ENCODE assay signal across 8 mouse cellular contexts in the genomic region with DNA sequence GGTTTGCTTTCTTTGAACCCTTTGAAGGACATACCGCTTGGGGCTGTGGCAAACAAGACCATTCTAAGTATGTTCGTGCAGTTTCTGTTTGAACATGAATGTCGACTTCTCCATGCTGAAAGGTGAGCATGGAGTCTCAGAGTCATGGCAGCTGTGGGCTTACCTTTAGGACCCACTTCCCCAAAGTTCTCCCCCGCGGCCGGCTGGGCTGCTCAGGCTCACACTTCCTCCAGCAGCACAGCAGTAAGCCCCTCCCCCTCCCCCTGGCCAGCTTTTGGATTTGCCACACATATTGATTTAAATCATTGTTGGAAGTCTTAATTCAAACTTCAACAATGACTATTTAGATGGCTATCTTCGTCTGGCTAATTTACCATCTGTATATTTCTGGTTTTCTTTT. TPM values are rescaled to one million over a fixed set of nuclear protein-coding genes. Genes with fewer than 3 reads are reported as not detected.
A peak's percentile ranks its signal among the peaks of the same experiment; 100 is the strongest.
DNase-seq lines count a peak whose midpoint lies in the region; ATAC-seq lines count a peak whose summit lies in the region.

No protein-coding gene starts in this region.

- H3K4me1 ChIP-seq in heart, embryonic 15.5 days (replicated peaks) = peaks cover 7% of the 10 kb centered on the region
- H3K4me1 ChIP-seq in hindbrain, embryonic 16.5 days (ENCODE audit: control insufficient read depth, insufficient read depth, low read depth, low read length) = peaks cover 6% of the 10 kb centered on the region
- H3K4me1 ChIP-seq in midbrain, embryonic 12.5 days = peaks cover 10% of the 10 kb centered on the region

- 0 out of 2 replicates have a peak, but pooled peaks cover 8% of the 10 kb centered on the region for H3K27me3 ChIP-seq in heart, embryonic 15.5 days
- H3K27me3 ChIP-seq in hindbrain, embryonic 16.5 days (replicated peaks; ENCODE audit: control insufficient read depth, insufficient read depth, low read length) = no peaks in the 10 kb centered on the region
- peaks cover 5% of the 10 kb centered on the region; the same call in 1 of the 2 replicates for H3K27me3 ChIP-seq in midbrain, embryonic 12.5 days

- no peak for DNase-seq in heart, postnatal 36 days
- peak; percentile 9 for DNase-seq in embryo, embryonic 9.5 days (ENCODE audit: extremely low spot score)
- DNase-seq in cerebellum, postnatal 36 days = no peak
- DNase-seq in urinary bladder, postnatal 4 days (ENCODE audit: low spot score in 2 of 2) = no peak
- no peak for DNase-seq in urinary bladder, adult 18-20 months (ENCODE audit: low spot score in 2 of 2)

- no peak overlapping the region for H3K27ac ChIP-seq in heart, embryonic 15.5 days
- H3K27ac ChIP-seq in hindbrain, embryonic 16.5 days (ENCODE audit: low read depth, low read length) = no peak overlapping the region
- no peak overlapping the region for H3K27ac ChIP-seq in midbrain, embryonic 12.5 days (replicated peaks)

- no peaks in the 10 kb centered on the region for H3K36me3 ChIP-seq in heart, embryonic 15.5 days
- no peaks in the 10 kb centered on the region for H3K36me3 ChIP-seq in hindbrain, embryonic 16.5 days (ENCODE audit: control insufficient read depth, insufficient read depth, low read length)
- no peaks in the 10 kb centered on the region for H3K36me3 ChIP-seq in midbrain, embryonic 12.5 days

- peak overlapping the region; percentile 64 for H3K4me2 ChIP-seq in heart, embryonic 15.5 days
- peak overlapping the region; percentile 43 for H3K4me2 ChIP-seq in hindbrain, embryonic 16.5 days (ENCODE audit: low read length)
- peak overlapping the region; percentile 37 for H3K4me2 ChIP-seq in midbrain, embryonic 12.5 days (replicated peaks)

- 15% methylated on average over 7 of the region's 7 CpGs for WGBS in heart, embryonic 15.5 days
- WGBS in hindbrain, embryonic 16.5 days = 13% methylated on average over 7 of the region's 7 CpGs
- 11% methylated on average over 7 of the region's 7 CpGs for WGBS in midbrain, embryonic 12.5 days

- peak overlapping the region; percentile 30 for H3K4me3 ChIP-seq in heart, embryonic 15.5 days
- no peak overlapping the region for H3K4me3 ChIP-seq in hindbrain, embryonic 16.5 days (ENCODE audit: low read length)
- 0 out of 2 replicates have a peak overlapping the region, but pooled peaks have one; percentile 14 for H3K4me3 ChIP-seq in midbrain, embryonic 12.5 days

- H3K9ac ChIP-seq in heart, embryonic 15.5 days = no peak overlapping the region
- no peak overlapping the region for H3K9ac ChIP-seq in hindbrain, embryonic 16.5 days (ENCODE audit: low read depth, low read length)
- H3K9ac ChIP-seq in midbrain, embryonic 12.5 days (replicated peaks) = no peak overlapping the region

- intact Hi-C loops in heart, postnatal 36 days (cut with DNase I) = no loop called here

- no peaks in the 10 kb centered on the region for H3K9me3 ChIP-seq in heart, embryonic 15.5 days (replicated peaks)
- H3K9me3 ChIP-seq in hindbrain, embryonic 16.5 days (ENCODE audit: control insufficient read depth, low read length) = no peaks in the 10 kb centered on the region
- no peaks in the 10 kb centered on the region for H3K9me3 ChIP-seq in midbrain, embryonic 12.5 days

- no peak for ATAC-seq in heart, embryonic 15.5 days (replicated peaks; ENCODE audit: insufficient number of reproducible peaks, insufficient read depth, low FRiP score, low read depth)
- ATAC-seq in hindbrain, embryonic 16.5 days = no peak
- no peak for ATAC-seq in midbrain, embryonic 12.5 days (ENCODE audit: low FRiP score, low read depth)

RNA-seq across cellular contexts. Expression of a gene that starts 44.7 kb away (rescaled TPM):
- polyA plus RNA-seq in heart, embryonic 15.5 days (2015; fragmentation: Nextera tagmentation; extraction: Ambion mirVana) = 129 and 149 TPM in 2 replicates
- 10 to 100 TPM; 76.2 to 77.3 TPM for total RNA-seq in heart, postnatal 36 days (2021)
- 144 and 165 TPM in 2 replicates for polyA plus RNA-seq in hindbrain, embryonic 16.5 days (2015; fragmentation: Nextera tagmentation; extraction: Ambion mirVana)
- polyA plus RNA-seq in midbrain, embryonic 12.5 days (2016; fragmentation: Nextera tagmentation; extraction: Ambion mirVana) = 162 and 171 TPM in 2 replicates
